Mouse (Mus musculus) CH12.LX (cell line): Measurements from ENCODE around the gene Usp30. TPM values are rescaled to one million over a fixed set of nuclear protein-coding genes. Genes with fewer than 3 reads are reported as not detected.

Experiments used
- DNase-seq: peaks from one replicate; pipeline ENCODE4 v3.0.0-alpha.2; 2013; ENCODE audit errors: extremely low read depth
- H3K27ac ChIP-seq: 2 replicates; pipeline ENCODE4 v1.5.1; 2012; ENCODE audit warnings: low read depth, mild to moderate bottlenecking, control low read depth, moderate library complexity; ENCODE audit not compliant: insufficient read depth
- H3K27me3 ChIP-seq: replicated peaks from 2 replicates; pipeline ENCODE3; 2012; ENCODE audit warnings: inconsistent platforms
- H3K36me3 ChIP-seq, 2 experiments: replicated peaks in 1 of 2; 2 replicates each; pipeline versions ENCODE3 to v1.6.1; 2012; ENCODE audit warnings: inconsistent platforms in 1 of 2, low read length in 1 of 2, mild to moderate bottlenecking in 1 of 2, mixed read lengths in 1 of 2, moderate library complexity in 1 of 2; ENCODE audit not compliant: control insufficient read depth in 1 of 2, insufficient read depth in 1 of 2
- H3K4me1 ChIP-seq, 2 experiments: 2 replicates each; pipeline ENCODE4 v1.6.1; 2012; ENCODE audit warnings: inconsistent platforms in 1 of 2, moderate library complexity in 1 of 2; ENCODE audit not compliant: insufficient read depth in 2 of 2, control insufficient read depth in 1 of 2
- H3K4me2 ChIP-seq: 2 replicates; pipeline ENCODE4 v1.6.1; 2012; ENCODE audit warnings: low read depth, mild to moderate bottlenecking, control low read depth; ENCODE audit not compliant: poor library complexity, insufficient read depth, severe bottlenecking
- H3K4me3 ChIP-seq, 3 experiments: fragments of 150-350 bp in 1 of 3; sonication (generic) in 1 of 3; replicated peaks in 1 of 3; 2 replicates each; pipeline versions ENCODE3 to v1.5.1; 2011 to 2012; ENCODE audit warnings: low read depth in 2 of 3, low read length in 2 of 3, mild to moderate bottlenecking in 2 of 3, moderate library complexity in 2 of 3, control low read depth in 1 of 3, improper control_type of control experiment in 1 of 3, inconsistent platforms in 1 of 3, mixed read lengths in 1 of 3; ENCODE audit not compliant: poor library complexity in 1 of 3
- H3K79me2 ChIP-seq: replicated peaks from 2 replicates; pipeline ENCODE4 v1.6.1; 2012; ENCODE audit warnings: mild to moderate bottlenecking, moderate library complexity; ENCODE audit not compliant: control insufficient read depth, poor library complexity, insufficient read depth, severe bottlenecking; ENCODE audit errors: extremely low read depth
- H3K9ac ChIP-seq: 2 replicates; pipeline ENCODE4 v1.6.1; 2012; ENCODE audit warnings: low read depth, mild to moderate bottlenecking, control low read depth, moderate library complexity; ENCODE audit not compliant: insufficient read depth
- H3K9me3 ChIP-seq: replicated peaks from 2 replicates; pipeline ENCODE3; 2012; ENCODE audit warnings: low read length, inconsistent platforms, mixed read lengths
- CHD1 ChIP-seq: IDR thresholded peaks from 2 replicates; pipeline ENCODE4 v1.6.1; 2012; ENCODE audit warnings: low read depth, low read length, improper control_type of control experiment, inconsistent platforms
- CHD2 ChIP-seq: IDR thresholded peaks from 2 replicates; pipeline ENCODE4 v1.6.1; 2011; ENCODE audit warnings: low read length, improper control_type of control experiment
- CTCF ChIP-seq, 2 experiments: IDR thresholded peaks in 1 of 2; conservative IDR thresholded peaks in 1 of 2; 2 replicates each; pipeline ENCODE4 v1.5.1; 2011 to 2012; ENCODE audit warnings: low read depth in 2 of 2, low read length in 2 of 2, improper control_type of control experiment in 1 of 2, inconsistent platforms in 1 of 2, mild to moderate bottlenecking in 1 of 2, moderate library complexity in 1 of 2
- E2F4 ChIP-seq: IDR thresholded peaks from 2 replicates; pipeline ENCODE4 v1.6.1; 2011; ENCODE audit warnings: low read depth, low read length, improper control_type of control experiment; ENCODE audit not compliant: insufficient replicate concordance
- ELF1 ChIP-seq: IDR thresholded peaks from 2 replicates; pipeline ENCODE4 v1.6.1; 2014; ENCODE audit warnings: low read depth, mild to moderate bottlenecking, inconsistent platforms, low read length, improper control_type of control experiment
- EP300 ChIP-seq: IDR thresholded peaks from 2 replicates; pipeline ENCODE4 v1.6.1; 2011; ENCODE audit warnings: low read length, improper control_type of control experiment
- JUN ChIP-seq: IDR thresholded peaks from 2 replicates; pipeline ENCODE4 v1.6.1; 2011; ENCODE audit warnings: low read depth, mild to moderate bottlenecking, low read length, improper control_type of control experiment, moderate library complexity; ENCODE audit not compliant: insufficient read depth
- KAT2A ChIP-seq: IDR thresholded peaks from 2 replicates; pipeline ENCODE4 v1.6.1; 2012; ENCODE audit warnings: low read length, improper control_type of control experiment, inconsistent platforms; ENCODE audit not compliant: insufficient replicate concordance
- MAFK ChIP-seq: IDR thresholded peaks from 2 replicates; pipeline ENCODE4 v1.6.1; 2011; ENCODE audit warnings: low read length, improper control_type of control experiment; ENCODE audit not compliant: insufficient replicate concordance
- MAZ ChIP-seq: IDR thresholded peaks from 2 replicates; pipeline ENCODE4 v1.6.1; 2012; ENCODE audit warnings: low read depth, mild to moderate bottlenecking, inconsistent platforms, low read length, improper control_type of control experiment, moderate library complexity
- MXI1 ChIP-seq: IDR thresholded peaks from 2 replicates; pipeline ENCODE4 v1.6.1; 2011; ENCODE audit warnings: mild to moderate bottlenecking, low read depth, low read length, improper control_type of control experiment
- MYC ChIP-seq: IDR thresholded peaks from 2 replicates; pipeline ENCODE4 v1.6.1; 2011; ENCODE audit warnings: low read depth, mild to moderate bottlenecking, improper control_type of control experiment, low read length
- NRF1 ChIP-seq: IDR thresholded peaks from 2 replicates; pipeline ENCODE4 v1.6.1; 2014; ENCODE audit warnings: low read depth, mild to moderate bottlenecking, inconsistent platforms, low read length, improper control_type of control experiment, moderate library complexity
- PAX5 ChIP-seq: IDR thresholded peaks from 2 replicates; pipeline ENCODE4 v1.6.1; 2012; ENCODE audit warnings: low read length, inconsistent platforms, mixed read lengths
- POLR2A ChIP-seq: IDR thresholded peaks from 2 replicates; pipeline ENCODE4 v1.6.1; 2011; ENCODE audit warnings: low read depth, mild to moderate bottlenecking, improper control_type of control experiment, low read length
- POLR2AphosphoS2 ChIP-seq: IDR thresholded peaks from 2 replicates; pipeline ENCODE4 v1.6.1; 2011; ENCODE audit warnings: low read depth, low read length, improper control_type of control experiment
- RCOR1 ChIP-seq: conservative IDR thresholded peaks from 2 replicates; pipeline ENCODE4 v1.6.1; 2012; ENCODE audit warnings: low read depth, mild to moderate bottlenecking, inconsistent platforms, low read length, improper control_type of control experiment
- TBP ChIP-seq: conservative IDR thresholded peaks from 2 replicates; pipeline ENCODE4 v1.6.1; 2011; ENCODE audit warnings: low read depth, low read length, improper control_type of control experiment
- TCF12 ChIP-seq: IDR thresholded peaks from 2 replicates; pipeline ENCODE4 v1.6.1; 2014; ENCODE audit warnings: low read depth, mild to moderate bottlenecking, inconsistent platforms, low read length, improper control_type of control experiment
- UBTF ChIP-seq: IDR thresholded peaks from 2 replicates; pipeline ENCODE4 v1.6.1; 2012; ENCODE audit warnings: low read depth, mild to moderate bottlenecking, inconsistent platforms, low read length, improper control_type of control experiment, moderate library complexity
- USF1 ChIP-seq: IDR thresholded peaks from 2 replicates; pipeline ENCODE4 v1.6.1; 2014; ENCODE audit warnings: low read depth, mild to moderate bottlenecking, inconsistent platforms, low read length, improper control_type of control experiment
- ZMIZ1 ChIP-seq: IDR thresholded peaks from 2 replicates; pipeline ENCODE4 v1.6.1; 2012; ENCODE audit warnings: low read depth, mild to moderate bottlenecking, inconsistent platforms, low read length, improper control_type of control experiment
- ZNF384 ChIP-seq: IDR thresholded peaks from 2 replicates; pipeline ENCODE4 v1.6.1; 2012; ENCODE audit warnings: low read depth, low read length, improper control_type of control experiment, inconsistent platforms
- dilution Hi-C: fragments of 300-500 bp; cut with MboI; formaldehyde crosslinking; loops from 2 replicates; pipeline ENCODE4 v1.14.3; 2020; ENCODE audit warnings: low sequenced_read_pairs; ENCODE audit not compliant: extremely low pct_unique_long_range_greater_than_20kb, extremely low pct_ligation_motif_present
- in situ Hi-C: fragments of 300-500 bp; cut with MboI; formaldehyde crosslinking; loops from 3 replicates; pipeline ENCODE4 v1.14.3; 2019; ENCODE audit warnings: low sequenced_read_pairs, low pct_ligation_motif_present, low pct_unique_long_range_greater_than_20kb, mixed read lengths
- polyA plus RNA-seq: library from polyadenylated mRNA; unstranded; fragments of >175 nt; gene quantifications from 2 replicates; pipeline ENCODE4 v1.2.1, GENCODE M21; 2012; ENCODE audit warnings: low read depth; ENCODE audit not compliant: insufficient read length
- total RNA-seq, 2 experiments: library from RNA; depleted of rRNA; stranded (reverse); fragments of 300-350 nt in 1 of 2; fragments of >200 nt in 1 of 2; gene quantifications; 2 replicates each; pipeline ENCODE4 v1.2.3; 2012 to 2014

The Usp30 gene
- total and polyA plus RNA-seq, 3 experiments: 13.0 to 15.5 (median 14.5) TPM

GRCm38 (mm10) chr5:114138277-114139164 lies 73.3 kb downstream of the Usp30 start:
- in situ Hi-C loops: no loop called here
- TF ChIP-seq TCF12: no peak
- no peak for TF ChIP-seq MAZ
- TF ChIP-seq TBP: no peak
- TF ChIP-seq MAFK: no peak
- TF ChIP-seq ZMIZ1: no peak
- TF ChIP-seq POLR2A: no peak
- TF ChIP-seq UBTF: no peak
- no peak for TF ChIP-seq POLR2AphosphoS2
- TF ChIP-seq USF1: no peak
- no peak for TF ChIP-seq ZNF384
- no peak for TF ChIP-seq E2F4
- peaks cover 47 to 72% of the 10 kb centered on the region in 2 experiments for H3K36me3 ChIP-seq

DNA sequence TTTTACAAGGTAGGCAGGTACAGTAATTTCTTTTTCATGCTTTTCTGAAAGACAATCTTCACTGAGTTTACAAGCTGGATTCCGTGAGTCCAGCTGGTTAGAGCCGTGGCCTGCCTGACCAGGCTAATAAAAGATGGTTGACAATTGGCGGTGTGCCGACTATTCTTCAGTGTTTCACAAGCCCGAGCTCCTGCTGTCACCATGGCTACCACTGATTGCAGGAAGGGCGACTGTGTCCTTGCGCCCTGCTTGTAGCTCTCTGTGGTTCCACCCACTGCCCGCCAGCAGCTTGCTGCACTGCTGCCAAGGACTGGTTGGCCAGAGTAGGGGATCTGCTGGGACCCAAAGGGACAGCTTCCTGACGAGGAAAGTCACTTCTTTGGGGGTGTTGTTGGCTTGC lies 73.9 kb downstream of the Usp30 start:
- Histone ChIP-seq H3K4me1 (peaks cover 0 to 42% of the 10 kb centered on the region in 2 experiments; a peak in 2 of 4 replicates), H3K9ac (no peak overlapping the region), H3K27ac (no peak overlapping the region), H3K36me3 (peaks cover 47 to 66% of the 10 kb centered on the region in 2 experiments), H3K4me3 (no peak overlapping the region), H3K4me2 (no peak overlapping the region), H3K79me2 (no peaks in the 10 kb centered on the region), H3K9me3 (no peaks in the 10 kb centered on the region), H3K27me3 (no peaks in the 10 kb centered on the region)
- TF ChIP-seq KAT2A (no peak), CHD2 (no peak), RCOR1 (no peak), MYC (no peak), MAZ (no peak), ELF1 (no peak), NRF1 (no peak), EP300 (no peak), CHD1 (no peak), PAX5 (no peak), TBP (no peak), USF1 (no peak), JUN (no peak), CTCF (conservative IDR thresholded peaks at IDR 0.05 in 1 of 2, IDR thresholded peaks at IDR 0.05 in 1 of 2; ENCODE audit: low read depth in 2 of 2, low read length in 2 of 2) (no peak), UBTF (no peak), MXI1 (no peak)
- dilution Hi-C loops (no loop called here), in situ Hi-C loops (no loop called here)
- no peak for DNase-seq

More at GRCm38 (mm10) chr5:114138277-114139164, 73.3 kb downstream of the Usp30 start:
- H3K4me2 ChIP-seq: no peak overlapping the region
- no peak overlapping the region for H3K9ac ChIP-seq
- no peaks in the 10 kb centered on the region for H3K27me3 ChIP-seq
- no peak overlapping the region for H3K27ac ChIP-seq
- peaks cover 2% of the 10 kb centered on the region; the same call in 1 of the 2 replicates for H3K79me2 ChIP-seq
- peaks cover 1 to 49% of the 10 kb centered on the region in 2 experiments; a peak in 3 of 4 replicates for H3K4me1 ChIP-seq
- dilution Hi-C loops: no loop called here
- H3K9me3 ChIP-seq: no peaks in the 10 kb centered on the region
- no peak for DNase-seq
- no peak overlapping the region for H3K4me3 ChIP-seq
